Mouse (Mus musculus) urinary bladder, postnatal 14 days (tissue): Measurements from ENCODE around the gene Lima1.
A peak's percentile ranks its signal among the peaks of the same experiment; 100 is the strongest.
"Not testable (repeated sequence)": the region's sequence is repeated elsewhere in the genome, so short reads cannot be mapped to it uniquely, and the experiment has no call there.

Experiments
- DNase-seq: peaks from one replicate; pipeline ENCODE4 v3.0.0; 2021; ENCODE audit warnings: low spot score

Lima1 gene

GRCm38 (mm10) chr15:99875334-99875869, at the start of gene Lima1:
Lima1 (minus strand) TSS chr15:99875456.
- peak; percentile 91 for DNase-seq

- DNase-seq = peak; percentile 31
Measured at GRCm38 (mm10) chr15:99919601-99920158, 44.4 kb upstream of the Lima1 start.

GRCm38 (mm10) chr15:99917264-99917663, 42.0 kb upstream of the Lima1 start:
- no peak for DNase-seq

GRCm38 (mm10) chr15:99914613-99915012, 39.4 kb upstream of the Lima1 start:
- DNase-seq = no peak

- DNase-seq = no peak
Measured at GRCm38 (mm10) chr15:99911785-99912184, 36.5 kb upstream of the Lima1 start.

GRCm38 (mm10) chr15:99909339-99909996, 34.2 kb upstream of the Lima1 start:
- not testable (repeated sequence) for DNase-seq

- no peak for DNase-seq
Measured at GRCm38 (mm10) chr15:99907514-99907913, 32.3 kb upstream of the Lima1 start.

- DNase-seq = no peak
Measured at GRCm38 (mm10) chr15:99907041-99907440, 31.8 kb upstream of the Lima1 start.

- DNase-seq = no peak
Measured at GRCm38 (mm10) chr15:99904841-99905240, 29.6 kb upstream of the Lima1 start.

GRCm38 (mm10) chr15:99904333-99904732, 29.1 kb upstream of the Lima1 start:
- DNase-seq = peak; percentile 62

- no peak for DNase-seq
Measured at GRCm38 (mm10) chr15:99903227-99903626, 28.0 kb upstream of the Lima1 start.

GRCm38 (mm10) chr15:99902786-99903185, 27.5 kb upstream of the Lima1 start:
- no peak for DNase-seq

- DNase-seq = no peak
Measured at GRCm38 (mm10) chr15:99896621-99897020, 21.4 kb upstream of the Lima1 start.

- DNase-seq = no peak
Measured at GRCm38 (mm10) chr15:99891355-99891754, 16.1 kb upstream of the Lima1 start.

- peak; percentile 72 for DNase-seq
Measured at GRCm38 (mm10) chr15:99890412-99891236, 15.4 kb upstream of the Lima1 start.

- no peak for DNase-seq
Measured at GRCm38 (mm10) chr15:99889275-99889874, 14.1 kb upstream of the Lima1 start.

GRCm38 (mm10) chr15:99887130-99887529, 11.9 kb upstream of the Lima1 start:
- not testable (repeated sequence) for DNase-seq

GRCm38 (mm10) chr15:99884038-99884437, 8.8 kb upstream of the Lima1 start:
- no peak for DNase-seq

- DNase-seq = no peak
Measured at GRCm38 (mm10) chr15:99878541-99878940, 3.3 kb upstream of the Lima1 start.

GRCm38 (mm10) chr15:99874612-99875333, 483 bp downstream of the Lima1 start:
- no peak for DNase-seq

- DNase-seq = no peak
Measured at GRCm38 (mm10) chr15:99872543-99872942, 2.7 kb downstream of the Lima1 start.

- no peak for DNase-seq
Measured at GRCm38 (mm10) chr15:99867654-99868053, 7.6 kb downstream of the Lima1 start.
